Mouse (Mus musculus) frontal cortex, adult (tissue): Measurements from ENCODE around the gene Cep89.

Source experiments
- ATAC-seq: cut with Nextera tagmentation; 2 replicates; pipeline ENCODE4 v1.9.2; 2017; ENCODE audit warnings: mild to moderate bottlenecking, moderate library complexity, mixed read lengths; ENCODE audit not compliant: low TSS enrichment

Cep89 gene

DNA sequence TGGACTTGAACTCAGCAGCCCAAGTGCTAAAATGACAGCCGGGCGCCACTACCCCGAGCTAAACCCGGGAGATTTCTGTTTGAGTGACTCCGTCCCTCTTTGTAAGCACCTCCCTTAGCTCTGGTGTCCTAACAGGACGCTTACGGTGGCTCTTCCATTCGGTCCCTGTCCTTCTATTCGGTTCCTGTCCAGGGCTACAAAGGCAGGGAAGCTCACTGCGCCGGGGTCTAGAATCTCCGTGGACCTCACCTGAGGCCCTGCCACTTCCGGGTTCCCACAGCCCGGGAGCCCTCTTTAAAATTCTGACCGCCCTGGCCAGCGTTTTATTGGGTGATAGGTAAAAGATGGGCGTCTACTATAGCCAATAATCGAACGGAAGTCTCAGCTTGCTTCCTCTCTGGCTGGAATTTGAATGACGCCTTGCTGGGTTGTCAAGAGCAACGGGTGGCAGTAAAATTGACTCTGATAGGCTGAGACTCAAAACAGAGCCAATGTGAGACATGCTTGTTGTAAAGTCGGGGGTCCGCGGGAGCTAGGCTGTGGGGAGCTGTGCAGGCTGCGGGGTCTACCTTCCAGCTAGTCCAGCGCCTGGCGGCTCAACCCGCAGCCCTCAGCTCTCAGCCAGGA is at the start of gene Cep89, which contains the start of gene Faap24:
Gene Cep89 (plus strand): TSS at position 494 of the 627 bp plus-strand sequence.
Gene Faap24 (minus strand): TSS at position 295 of the 627 bp plus-strand sequence.
- peak; percentile 99 for ATAC-seq

DNA sequence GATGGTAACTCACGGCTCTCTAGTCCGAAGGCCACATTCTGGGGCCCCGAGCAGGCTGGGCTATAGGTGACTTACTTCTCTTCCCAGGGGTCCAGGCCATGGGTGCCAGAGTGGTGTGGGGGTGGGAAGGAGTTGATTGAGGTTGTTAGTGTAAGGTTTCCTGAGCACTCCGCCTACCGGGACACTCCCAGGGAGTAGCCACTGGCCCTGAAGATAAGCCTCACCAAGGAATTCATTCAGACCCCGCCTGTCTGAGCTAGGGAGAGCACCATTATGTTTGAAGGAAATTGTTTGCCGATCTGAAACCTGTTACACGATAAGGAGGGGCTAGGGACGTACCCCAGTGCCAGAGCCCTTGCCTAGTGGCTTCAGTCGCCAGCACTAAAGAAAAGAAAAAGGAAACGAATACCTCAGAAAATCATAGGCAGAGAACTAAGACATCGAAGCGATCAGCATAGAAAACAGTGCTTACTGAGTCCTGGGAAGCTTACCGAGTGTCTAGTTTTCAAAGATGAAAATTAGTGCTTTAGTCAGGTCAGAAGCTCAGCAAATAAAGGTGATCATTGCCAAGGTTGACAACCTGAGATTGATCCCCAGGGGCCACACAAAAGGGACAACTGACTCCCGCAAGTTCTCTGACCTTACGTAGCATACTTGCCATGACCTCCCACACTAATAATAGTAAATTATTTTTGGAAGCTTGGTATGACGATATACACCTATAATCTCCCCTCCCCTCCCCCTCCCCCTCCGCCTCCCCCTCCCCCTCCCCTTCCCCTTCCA is 48.7 kb upstream of the Cep89 start:
- no peak for ATAC-seq

DNA sequence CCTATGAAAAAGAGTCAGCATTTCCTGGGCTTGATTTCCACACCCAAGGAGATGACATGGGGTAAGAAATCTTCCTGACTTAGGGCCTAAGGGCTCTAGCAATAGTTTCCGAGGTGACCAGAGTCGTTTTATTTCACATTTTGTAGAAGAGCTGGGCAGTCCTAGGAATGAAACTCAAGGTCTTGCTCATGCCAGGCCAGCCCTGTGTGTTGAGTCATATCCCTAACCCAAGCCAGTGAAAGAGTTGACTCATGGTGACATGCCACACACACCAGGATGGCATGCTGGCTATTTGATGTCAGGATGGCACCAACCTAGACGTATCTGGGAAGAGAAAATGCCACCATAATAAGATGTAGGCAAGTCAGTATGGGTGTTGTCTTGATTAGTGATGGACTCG is 47.8 kb upstream of the Cep89 start:
- no peak for ATAC-seq

DNA sequence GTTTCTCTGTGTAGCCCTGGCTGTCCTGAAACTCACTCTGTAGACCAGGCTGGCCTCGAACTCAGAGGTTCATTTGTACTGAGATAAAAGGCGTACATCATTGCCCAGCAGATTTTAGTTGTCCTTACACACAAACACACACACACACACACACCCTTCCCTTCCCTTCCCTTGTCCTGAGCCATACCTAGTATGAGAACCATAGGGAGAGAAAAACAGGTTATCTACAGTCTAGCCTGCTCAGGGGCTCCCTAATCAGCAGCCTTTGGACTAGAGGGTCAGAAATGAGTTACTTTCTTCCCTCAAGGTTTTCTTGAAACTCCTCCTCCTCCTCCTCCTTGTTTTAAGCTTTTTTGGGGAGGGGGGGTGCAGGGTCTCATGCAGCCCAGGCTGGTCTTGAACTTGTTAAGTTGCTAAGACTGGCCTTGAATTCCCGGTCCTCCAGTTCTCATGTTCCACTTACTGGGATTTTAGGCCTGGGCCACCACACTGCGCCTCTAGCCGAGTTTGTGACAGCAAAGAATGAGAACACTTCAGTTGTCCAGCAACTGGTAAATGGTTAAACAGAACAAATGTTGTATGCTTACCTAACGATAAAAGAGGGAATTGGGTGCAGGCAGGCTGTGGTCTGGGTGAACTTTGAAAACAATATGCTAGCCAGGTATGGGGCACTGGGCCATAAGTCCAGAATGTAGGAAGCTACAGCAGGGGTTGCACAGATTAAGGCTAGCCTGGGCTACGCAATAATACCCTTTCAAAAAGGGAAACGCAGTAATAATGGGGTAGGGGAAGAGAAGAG is 46.8 kb upstream of the Cep89 start:
- ATAC-seq = no peak

DNA sequence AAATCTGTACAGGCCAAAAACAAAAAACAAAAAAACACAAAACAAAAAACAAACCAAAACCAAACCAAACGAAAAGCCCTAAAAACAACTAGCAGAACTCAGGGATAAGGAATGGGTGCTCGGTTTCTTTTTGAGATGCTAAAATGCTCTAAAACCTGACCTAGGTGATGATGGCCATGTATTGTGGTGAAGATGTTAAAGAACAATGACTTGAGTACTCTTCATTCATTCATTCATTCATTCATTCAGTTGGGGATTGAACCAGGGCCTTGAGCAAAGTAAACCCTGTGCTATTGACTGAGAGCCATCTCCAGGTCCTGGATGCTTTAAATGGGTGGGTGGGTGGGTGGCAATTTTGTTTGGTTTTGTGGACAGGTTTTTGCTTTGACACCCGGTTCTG is 45.7 kb upstream of the Cep89 start:
- no peak for ATAC-seq

DNA sequence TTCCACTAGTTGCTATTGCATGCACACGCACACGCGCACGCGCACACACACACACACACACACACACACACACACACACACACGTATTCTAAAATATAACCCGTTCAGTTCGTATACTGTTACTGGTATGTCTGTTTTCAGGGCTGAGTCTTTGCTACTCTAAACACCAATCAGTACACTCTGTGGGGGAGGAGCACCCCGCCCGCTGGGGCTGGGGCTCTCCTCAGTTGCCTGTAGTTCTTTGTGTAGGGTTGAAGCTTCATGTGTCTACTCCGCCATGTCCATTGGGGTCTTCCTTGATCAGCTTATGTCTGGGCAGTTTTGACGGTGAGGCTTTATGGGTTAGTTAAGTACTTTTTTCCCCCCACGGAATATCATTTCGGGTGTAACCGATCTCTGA is 43.5 kb upstream of the Cep89 start:
- ATAC-seq = no peak

DNA sequence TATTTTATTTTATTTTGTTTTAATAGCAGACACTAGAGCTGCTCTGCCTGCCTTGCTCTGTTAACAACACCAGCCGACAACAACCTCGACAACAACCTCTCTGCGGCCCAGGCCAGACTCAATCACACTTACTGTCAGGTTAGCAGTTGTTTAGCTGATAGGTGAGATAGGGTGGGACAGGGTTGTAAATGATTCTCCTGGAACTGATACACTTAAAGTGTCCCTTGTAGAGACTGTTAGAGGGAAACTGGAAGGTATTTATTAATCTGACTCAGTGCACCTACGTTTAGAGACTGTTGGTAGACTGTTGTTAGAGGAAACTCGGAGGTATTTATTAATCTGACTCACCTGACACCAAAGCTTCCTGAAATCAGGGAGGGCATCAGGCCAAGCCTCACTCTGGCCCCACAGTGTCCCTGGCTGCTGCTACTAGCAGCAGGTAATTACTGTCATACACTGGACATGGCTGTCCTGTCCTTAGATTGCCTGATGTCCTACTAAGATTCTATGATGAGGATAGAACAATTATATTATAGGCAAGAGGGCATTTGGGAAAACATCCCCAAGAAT is 41.4 kb upstream of the Cep89 start:
- no peak for ATAC-seq

DNA sequence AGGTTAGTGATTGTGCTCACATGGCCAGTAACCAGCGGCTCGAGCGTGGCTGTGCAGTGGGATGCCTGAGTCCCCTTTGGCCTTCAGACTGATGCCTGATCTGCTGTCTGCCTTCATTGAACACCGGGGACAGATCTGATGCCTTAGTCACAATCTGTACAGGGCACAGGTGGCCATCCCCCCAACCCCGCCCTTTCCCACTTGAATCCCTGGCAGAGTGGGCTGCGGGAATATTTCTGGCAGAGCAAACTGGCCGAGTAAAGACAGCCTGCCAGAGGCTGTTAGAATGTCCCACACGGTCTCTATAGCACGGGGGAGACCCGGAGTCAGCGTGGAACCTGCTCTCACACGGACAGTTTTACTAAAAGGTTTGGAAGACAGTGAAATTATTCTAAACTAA is 39.2 kb upstream of the Cep89 start:
- ATAC-seq = no peak

DNA sequence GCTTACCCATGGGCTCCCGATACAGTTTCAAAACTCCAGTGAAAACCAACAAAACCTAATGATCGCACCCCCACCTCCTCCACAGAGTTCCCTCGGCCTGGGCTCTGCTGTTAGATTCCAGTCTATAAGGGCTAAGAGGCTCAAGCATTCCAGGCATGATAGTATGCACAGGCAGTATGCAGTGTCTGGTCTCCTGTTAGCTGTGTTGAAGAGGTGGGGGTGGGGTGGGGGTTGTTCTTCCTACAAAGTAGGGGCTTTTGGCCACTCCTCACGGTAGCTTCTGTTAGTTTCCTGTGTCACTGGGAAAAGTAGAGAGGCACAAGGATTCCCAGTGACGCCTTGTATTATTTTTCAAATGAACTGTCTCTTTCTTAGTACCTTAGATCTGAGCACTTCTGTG is 34.6 kb upstream of the Cep89 start:
- no peak for ATAC-seq

DNA sequence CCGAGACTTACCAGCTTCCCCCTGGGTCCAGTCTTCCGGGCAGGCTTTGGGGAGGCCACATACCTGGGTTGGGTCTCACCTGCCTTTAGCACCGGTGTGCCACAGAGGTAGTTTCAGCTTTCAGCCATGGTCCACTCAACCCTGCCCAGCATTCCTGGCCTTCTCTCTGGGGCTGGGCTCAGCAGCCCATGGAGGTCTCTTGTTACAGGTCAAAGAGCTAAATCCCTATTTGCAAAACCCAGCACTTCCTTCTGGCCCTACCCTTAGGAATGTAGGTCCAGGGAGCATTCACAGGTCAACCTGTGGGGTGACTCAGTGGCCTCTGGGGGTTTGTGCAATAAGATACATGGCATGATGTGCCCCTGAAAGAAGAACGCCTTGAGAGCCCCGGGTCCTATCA is 34.0 kb upstream of the Cep89 start:
- ATAC-seq = no peak

DNA sequence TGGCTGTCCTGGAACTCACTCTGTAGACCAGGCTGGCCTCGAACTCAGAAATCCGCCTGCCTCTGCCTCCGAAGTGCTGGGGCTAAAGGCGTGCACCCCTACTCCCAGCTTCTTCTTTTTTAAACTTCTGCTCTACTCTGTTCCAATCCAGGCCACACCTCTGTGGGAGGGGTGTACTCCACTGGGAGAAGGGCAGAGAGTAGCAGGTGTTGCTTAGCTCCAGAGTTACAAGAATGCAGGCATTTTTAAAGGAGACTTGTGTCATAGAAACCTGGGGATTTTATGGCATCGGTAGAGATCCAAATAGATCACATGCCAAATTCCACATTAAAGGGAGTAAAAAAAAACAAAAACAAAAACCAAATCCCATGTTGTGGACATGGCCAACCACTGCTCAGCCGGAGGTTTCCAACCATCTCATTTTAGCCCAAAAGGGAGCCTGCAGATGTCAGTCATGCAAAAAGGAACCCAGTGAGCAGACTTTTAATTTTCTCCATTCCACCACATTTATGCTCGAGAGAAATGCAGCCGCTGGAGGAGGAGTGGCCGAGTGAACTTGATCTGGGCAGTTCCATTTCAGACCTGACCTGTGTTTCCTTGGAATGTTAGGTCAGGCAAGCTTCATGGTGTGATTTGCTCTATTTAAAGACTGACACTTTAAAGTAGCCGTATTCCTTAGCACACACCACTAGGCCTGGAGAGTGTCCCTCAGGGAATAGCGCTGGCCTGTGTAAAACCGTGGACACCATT is 31.5 kb upstream of the Cep89 start:
- ATAC-seq = no peak

DNA sequence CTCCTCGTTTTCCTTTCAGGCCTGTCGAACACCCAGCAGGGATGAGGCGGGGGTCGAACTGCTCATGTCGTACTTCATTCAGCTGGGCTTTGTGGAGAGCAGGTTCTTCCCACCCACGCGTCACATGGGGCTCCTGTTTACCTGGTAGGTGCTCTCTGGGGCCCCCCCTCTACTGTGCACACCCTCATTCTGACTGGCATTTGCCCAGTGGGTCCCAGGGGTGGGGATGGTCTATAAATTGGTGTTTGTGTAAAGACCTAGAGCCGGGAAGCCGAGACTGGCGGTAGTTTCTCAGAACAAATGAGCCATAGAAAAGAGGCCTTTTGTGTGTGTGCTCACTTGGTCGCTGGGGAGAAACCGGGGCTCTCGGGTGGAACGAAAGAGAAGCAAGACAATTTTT is 25.7 kb upstream of the Cep89 start:
- no peak for ATAC-seq

DNA sequence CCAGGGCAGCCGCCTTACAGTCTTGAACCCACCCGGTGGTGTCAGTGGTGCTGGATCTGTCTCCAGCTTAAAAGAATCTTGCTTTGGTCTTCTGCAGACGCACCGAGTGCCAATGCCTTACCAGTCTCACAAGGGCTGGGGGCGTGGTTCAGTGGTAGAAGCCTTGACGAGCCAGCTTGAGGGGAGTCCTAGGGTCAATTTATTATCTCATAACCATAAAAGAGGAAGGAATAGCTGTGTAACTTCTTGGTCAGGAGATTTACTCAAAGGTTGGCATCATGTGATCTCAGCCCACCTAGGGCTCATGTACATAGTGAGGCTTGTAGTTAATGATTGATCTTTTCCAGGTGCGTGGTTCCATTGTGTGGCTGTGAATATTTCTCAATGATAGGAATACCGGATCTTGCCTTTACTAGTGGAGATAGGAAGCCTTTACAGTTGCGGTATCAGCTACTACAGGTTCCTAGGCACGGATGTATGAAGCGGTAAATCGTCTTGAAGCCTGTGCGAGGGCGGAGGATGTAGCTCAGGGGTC is 24.3 kb upstream of the Cep89 start:
- no peak for ATAC-seq

DNA sequence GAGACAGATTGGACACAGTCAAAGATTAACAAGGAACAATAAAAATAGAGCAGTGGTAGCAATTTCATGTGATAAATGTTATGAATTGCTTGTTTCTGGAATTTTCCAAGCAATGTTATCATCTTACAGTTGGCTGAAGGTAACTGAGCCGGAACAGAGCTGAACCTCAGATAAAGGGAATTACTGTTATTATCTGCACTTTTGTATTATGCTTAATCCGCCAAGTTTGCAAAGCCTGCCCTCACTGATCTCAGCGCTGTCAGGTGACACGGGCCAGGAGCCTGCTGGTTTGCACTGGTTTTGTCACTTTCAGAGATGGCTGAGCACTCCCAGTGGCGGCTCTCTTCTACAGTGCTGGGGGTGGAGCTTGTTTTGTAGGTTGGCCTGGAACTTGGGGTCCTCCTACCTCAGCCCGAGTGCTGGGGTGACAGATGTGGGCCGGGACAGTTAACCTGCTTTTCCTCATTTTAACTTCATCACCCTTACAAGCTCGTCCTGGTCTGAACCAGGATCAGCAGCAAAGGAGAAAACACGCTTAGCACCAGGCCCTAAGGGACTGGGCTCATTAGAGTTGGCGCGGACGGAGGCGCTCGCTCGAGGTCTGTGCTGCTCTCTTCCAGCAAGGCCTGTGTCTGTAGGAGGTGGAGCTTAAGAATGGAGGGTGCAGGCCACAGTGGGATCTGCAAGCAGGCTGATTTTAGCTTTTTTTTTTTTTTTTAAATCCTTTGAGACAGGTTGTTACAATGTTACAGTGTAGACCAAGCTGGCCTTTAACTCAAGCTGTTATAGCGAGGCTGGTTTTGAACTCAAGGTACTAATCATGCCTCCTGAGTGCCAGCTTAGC is 23.5 kb upstream of the Cep89 start:
- ATAC-seq = no peak

DNA sequence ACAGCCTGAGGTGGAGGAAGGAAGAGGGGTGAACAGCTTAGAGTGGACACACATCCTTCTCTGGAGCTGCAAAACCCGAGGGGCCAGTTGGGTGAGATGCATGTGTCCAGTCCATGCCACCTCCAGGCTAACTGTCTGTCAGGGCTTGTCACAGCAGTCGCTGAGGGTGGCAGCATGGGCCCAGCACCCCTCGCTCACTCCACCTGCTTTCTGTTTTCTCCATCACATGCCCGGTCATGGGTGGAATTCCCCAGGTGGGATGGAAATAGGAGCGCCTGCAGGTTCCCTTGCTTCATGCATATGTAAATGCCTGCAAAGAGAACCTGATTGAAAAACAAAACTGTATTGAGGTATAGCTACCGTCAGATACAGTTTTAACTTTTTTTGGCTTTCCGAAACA is 22.6 kb upstream of the Cep89 start:
- no peak for ATAC-seq

DNA sequence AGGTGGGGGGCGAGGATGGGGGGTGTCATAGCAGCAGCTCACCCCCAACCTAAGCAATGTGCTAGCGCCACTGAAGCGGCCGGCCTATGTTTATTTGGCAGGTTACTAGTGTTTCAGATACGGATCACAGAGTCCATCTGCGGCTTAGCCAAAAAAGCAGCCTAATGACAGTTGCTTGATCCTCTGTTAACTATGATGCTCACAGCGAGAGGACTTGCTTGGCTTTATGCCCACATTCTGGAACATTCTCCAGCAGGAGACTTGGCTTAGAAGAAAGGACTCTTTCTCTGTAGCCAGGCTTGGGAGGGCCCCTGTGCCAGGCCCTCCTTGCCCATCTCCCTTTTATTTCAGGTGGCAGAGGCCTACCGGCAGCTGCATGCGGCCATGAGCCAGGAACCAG is 20.2 kb upstream of the Cep89 start:
- ATAC-seq = no peak

DNA sequence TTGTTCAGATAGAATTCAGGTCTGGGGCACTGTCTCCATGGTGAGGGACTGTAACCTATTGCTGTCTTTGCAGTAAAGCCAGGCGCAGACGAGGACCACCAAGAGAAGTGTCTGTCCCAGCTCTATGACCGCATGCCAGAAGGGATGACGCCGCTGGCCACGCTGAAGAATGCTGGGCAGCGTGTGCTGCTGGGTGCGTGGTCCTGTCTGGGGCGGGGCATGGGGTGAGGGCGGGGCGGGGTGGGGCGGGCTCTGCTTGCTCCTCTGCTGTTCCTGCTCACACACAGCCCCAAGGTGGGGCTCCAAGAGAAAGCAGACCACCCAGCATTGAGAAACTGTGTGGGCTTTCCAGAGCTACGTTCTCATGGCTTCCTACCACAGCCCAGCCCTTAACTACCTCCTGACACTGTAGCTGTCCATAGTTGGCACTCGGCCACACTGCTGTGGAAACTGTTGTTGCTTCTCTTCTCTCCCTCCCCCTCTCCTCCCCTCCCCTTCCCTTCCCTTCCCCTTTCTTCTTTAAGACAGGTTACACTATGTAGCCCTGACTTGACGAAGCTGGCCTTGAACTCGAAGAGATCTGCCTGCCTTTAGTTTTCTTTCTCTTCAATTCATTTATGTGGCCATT is 17.2 kb upstream of the Cep89 start:
- ATAC-seq = no peak

DNA sequence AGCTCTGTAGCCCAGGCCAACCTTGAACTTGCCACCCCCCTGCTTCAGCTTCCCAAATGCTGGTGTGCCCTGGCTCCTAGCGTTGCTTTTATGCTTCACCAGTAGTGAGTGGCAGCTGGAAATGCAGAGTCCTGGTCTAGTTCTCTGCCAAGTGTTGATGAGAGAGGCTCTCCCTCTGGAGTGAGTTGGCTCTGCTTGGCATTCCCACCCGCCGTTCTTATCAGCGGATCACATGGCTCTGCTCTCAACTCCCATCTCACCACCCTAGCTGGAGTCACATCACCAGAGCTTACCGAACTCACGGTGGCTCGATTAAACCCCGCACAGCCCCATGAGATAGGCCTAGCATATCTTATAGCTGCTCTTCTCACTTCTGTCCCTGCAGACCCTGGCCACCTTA is 16.5 kb upstream of the Cep89 start:
- no peak for ATAC-seq

DNA sequence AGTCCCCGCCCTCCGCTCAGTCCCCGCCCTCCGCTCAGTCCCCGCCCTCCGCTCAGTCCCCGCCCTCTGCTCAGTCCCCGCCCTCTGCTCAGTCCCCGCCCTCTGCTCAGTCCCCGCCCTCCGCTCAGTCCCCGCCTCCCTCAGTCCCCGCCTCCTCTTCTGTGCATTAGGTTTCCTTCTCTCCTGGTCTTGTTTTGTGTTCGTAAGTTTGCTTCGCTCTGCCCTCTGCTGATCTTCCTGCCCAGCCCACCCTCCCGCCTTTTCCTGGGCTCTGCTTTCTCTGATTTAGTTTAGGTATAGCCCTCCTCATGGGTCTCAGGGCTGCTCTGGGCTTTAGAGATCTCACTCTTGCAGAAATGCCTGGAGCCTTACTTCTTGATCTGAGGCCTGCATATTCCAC is 15.0 kb upstream of the Cep89 start:
- no peak for ATAC-seq

DNA sequence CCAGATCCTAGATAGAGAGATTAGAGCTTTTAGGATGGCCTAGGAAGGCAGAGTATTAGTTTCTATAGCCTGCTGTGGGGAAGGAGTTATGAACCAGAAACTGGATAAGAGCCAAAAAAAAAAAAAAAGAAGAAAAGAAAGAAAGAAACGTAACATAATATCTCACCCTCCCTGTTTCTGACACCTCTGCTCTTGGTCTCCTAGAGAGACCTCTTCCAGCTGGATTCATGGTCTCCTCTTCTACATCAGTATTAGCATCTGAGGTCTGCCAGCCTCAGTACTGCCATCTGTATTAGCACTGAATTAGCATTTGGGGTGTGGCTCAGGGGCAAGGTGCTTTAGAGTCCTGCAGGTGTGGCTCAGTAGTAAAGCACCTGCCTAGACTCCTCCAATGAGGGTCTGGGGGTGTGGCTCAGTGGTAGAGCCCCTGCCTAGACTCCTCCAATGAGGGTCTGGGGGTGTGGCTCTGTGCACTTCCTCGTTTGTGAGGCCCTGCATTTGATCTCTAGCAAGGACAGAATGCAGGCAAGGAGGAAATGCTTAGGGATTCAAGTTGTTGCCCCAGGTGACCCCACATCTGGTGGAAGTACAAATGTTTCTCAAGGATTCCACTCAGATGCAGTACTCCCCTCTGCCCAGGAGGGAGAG is 14.0 kb upstream of the Cep89 start:
- no peak for ATAC-seq
